Mouse (Mus musculus) cerebellum, adult 2 months (tissue): Measurements from ENCODE around the gene U90926. TPM values are rescaled to one million over a fixed set of nuclear protein-coding genes. Genes with fewer than 3 reads are reported as not detected.

ENCODE experiments used
- DNase-seq, 2 experiments: peaks; one replicate each; pipeline ENCODE4 v3.0.0; 2021
- H3K27ac ChIP-seq: fragments of 200-500 bp; 2 replicates; pipeline ENCODE4 v1.5.1; 2012; ENCODE audit warnings: low read length, control low read depth, inconsistent platforms; ENCODE audit not compliant: insufficient read depth
- H3K27me3 ChIP-seq: fragments of 200-500 bp; 2 replicates; pipeline ENCODE4 v1.6.1; 2012; ENCODE audit warnings: inconsistent platforms, mild to moderate bottlenecking, low read length, moderate library complexity; ENCODE audit not compliant: control insufficient read depth, insufficient read depth
- H3K4me1 ChIP-seq: fragments of 200-500 bp; 2 replicates; pipeline ENCODE4 v1.6.1; 2011; ENCODE audit warnings: low read length; ENCODE audit not compliant: control insufficient read depth, insufficient read depth
- H3K4me3 ChIP-seq: fragments of 200-500 bp; replicated peaks from 2 replicates; pipeline ENCODE3; 2011; ENCODE audit warnings: mild to moderate bottlenecking, low read depth, low read length, control low read depth; ENCODE audit not compliant: insufficient read depth
- CTCF ChIP-seq: fragments of 200-500 bp; IDR thresholded peaks from 2 replicates; pipeline ENCODE4 v1.5.1; 2011; ENCODE audit warnings: low read depth, mild to moderate bottlenecking, control low read depth, low read length, moderate library complexity, borderline replicate concordance; ENCODE audit not compliant: insufficient read depth
- POLR2A ChIP-seq: fragments of 200-500 bp; IDR thresholded peaks from 2 replicates; pipeline ENCODE4 v1.6.1; 2011; ENCODE audit warnings: low read length, control low read depth, borderline replicate concordance; ENCODE audit not compliant: insufficient read depth
- WGBS: fragments of 180-500 bp; shearing (Covaris S2); methylation state at CpG from one replicate; pipeline ENCODE4 v1.1.7; 2018; 5-methylcytosine and 5-hydroxymethylcytosine counted together
- polyA plus RNA-seq: library from polyadenylated mRNA; depleted of rRNA; stranded (reverse); fragments of >200 nt; gene quantifications from 2 replicates; pipeline ENCODE4 v1.2.3, GENCODE M21; 2012; rRNA removed

U90926 gene
- polyA plus RNA-seq, 1 experiment = not detected

DNA sequence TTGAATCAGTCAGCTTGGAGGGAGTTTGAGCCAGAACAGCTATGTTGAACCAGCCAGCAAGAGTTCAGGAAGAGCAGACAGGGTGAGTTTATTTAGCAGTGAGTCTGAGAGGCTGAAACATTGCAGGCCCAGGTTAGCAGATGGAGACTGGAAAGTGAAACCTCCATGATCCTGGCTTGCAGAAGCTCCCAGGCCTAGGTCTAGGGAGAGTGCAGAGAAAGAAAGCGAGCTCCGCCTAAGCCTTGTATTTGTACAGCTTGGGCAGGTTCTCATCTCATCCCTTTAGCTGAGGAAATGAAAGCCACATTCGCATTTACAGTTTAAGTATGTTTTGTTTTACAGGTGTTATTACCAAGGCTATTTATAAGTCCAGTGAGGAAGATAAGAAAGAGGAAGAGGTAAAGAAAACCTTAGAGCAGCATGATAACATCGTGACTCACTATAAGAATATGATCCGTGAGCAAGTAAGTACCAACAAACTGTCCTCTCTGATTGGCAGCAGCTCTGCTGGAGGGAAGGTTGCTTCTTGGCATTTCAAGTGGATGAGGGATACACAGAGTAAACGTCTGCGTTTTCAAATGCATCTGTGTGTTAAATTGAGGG is 26.2 kb downstream of the U90926 start:
- Histone ChIP-seq H3K4me3 (no peak overlapping the region), H3K27ac (no peak overlapping the region), H3K4me1 (no peaks in the 10 kb centered on the region), H3K27me3 (no peaks in the 10 kb centered on the region)
- WGBS = 97% methylated on average over 7 of the region's 7 CpGs
- no peak for DNase-seq
- TF ChIP-seq POLR2A (no peak), CTCF (no peak)

GRCm38 (mm10) chr5:92183071-92183830 is 32.0 kb downstream of the U90926 start:
- no peaks in the 10 kb centered on the region for H3K27me3 ChIP-seq
- no peak overlapping the region for H3K4me3 ChIP-seq
- no peak for TF ChIP-seq POLR2A
- no peak for TF ChIP-seq CTCF
- DNase-seq = no peak
- WGBS = 84% methylated on average over 8 of the region's 8 CpGs
- H3K4me1 ChIP-seq = no peaks in the 10 kb centered on the region
- no peak overlapping the region for H3K27ac ChIP-seq

DNA sequence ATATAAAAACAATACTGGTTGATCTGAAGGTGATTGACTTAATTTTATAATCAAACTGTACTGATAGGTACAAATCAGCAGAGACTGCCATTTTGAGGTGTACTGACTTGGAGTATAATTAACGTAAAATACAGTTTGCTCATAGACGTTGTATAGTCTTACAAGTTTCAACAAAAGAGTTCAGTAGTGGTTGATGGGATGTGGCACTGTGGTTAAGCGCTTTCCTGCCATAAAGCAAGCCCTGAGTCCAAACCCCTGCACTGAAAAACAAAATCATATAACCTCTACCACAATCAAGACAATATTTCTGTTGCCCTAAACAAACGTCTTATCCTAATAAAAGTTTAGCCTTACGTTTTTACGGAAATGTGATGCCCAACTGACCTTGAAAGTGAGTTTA is 49.2 kb downstream of the U90926 start:
- 93% methylated on average over 6 of the region's 6 CpGs for WGBS
- Histone ChIP-seq H3K27me3 (no peaks in the 10 kb centered on the region), H3K27ac (no peak overlapping the region), H3K4me3 (no peak overlapping the region), H3K4me1 (no peaks in the 10 kb centered on the region)
- DNase-seq = no peak
- no peak for TF ChIP-seq CTCF
- no peak for TF ChIP-seq POLR2A

Other genes starting within 250 kb of the U90926 start
- 0.20 TPM in 1 of 2 replicates, not detected in the other for gene Odaph, start 227.9 kb downstream of the U90926 start, polyA plus RNA-seq
- 9.1 and 11.1 TPM in 2 replicates for gene Cdkl2, start 171.5 kb downstream of the U90926 start, polyA plus RNA-seq
- gene G3bp2, start 131.7 kb downstream of the U90926 start, polyA plus RNA-seq = 123 and 125 TPM in 2 replicates
- 55.2 and 59.3 TPM in 2 replicates for gene Uso1, start 77.5 kb downstream of the U90926 start, polyA plus RNA-seq
- 2.1 and 2.7 TPM in 2 replicates for gene Ppef2, start 40.9 kb upstream of the U90926 start, polyA plus RNA-seq
- gene Naaa, start 62.8 kb upstream of the U90926 start, polyA plus RNA-seq = 32.1 and 37.6 TPM in 2 replicates
- 15.3 and 15.6 TPM in 2 replicates for gene Sdad1, start 95.1 kb upstream of the U90926 start, polyA plus RNA-seq
- 0.17 TPM in 1 of 2 replicates, not detected in the other for gene Cxcl9, start 112.7 kb upstream of the U90926 start, polyA plus RNA-seq
- gene Art3, start 116.4 kb upstream of the U90926 start, polyA plus RNA-seq = 12.8 and 17.8 TPM in 2 replicates
- 0.64 and 0.65 TPM in 2 replicates for gene Cxcl10, start 133.5 kb upstream of the U90926 start, polyA plus RNA-seq
- gene Nup54, start 219.8 kb upstream of the U90926 start, polyA plus RNA-seq = 33.0 and 36.9 TPM in 2 replicates